Mouse (Mus musculus) embryonic fibroblast, embryonic 13.5 days (primary cell): ENCODE data around the gene Trappc10. TPM values are rescaled to one million over a fixed set of nuclear protein-coding genes. Genes with fewer than 3 reads are reported as not detected.

Source experiments
- H3K27ac ChIP-seq: 2 replicates; pipeline ENCODE4 v1.5.1; 2012; ENCODE audit warnings: low read length, control low read depth, inconsistent platforms; ENCODE audit not compliant: insufficient read depth
- H3K4me1 ChIP-seq: 2 replicates; pipeline ENCODE4 v1.6.1; 2011; ENCODE audit warnings: low read length; ENCODE audit not compliant: control insufficient read depth, insufficient read depth
- H3K4me3 ChIP-seq: 2 replicates; pipeline ENCODE4 v1.5.1; 2011; ENCODE audit warnings: mild to moderate bottlenecking, control low read depth, low read length; ENCODE audit not compliant: insufficient read depth
- CTCF ChIP-seq: IDR thresholded peaks from 2 replicates; pipeline ENCODE4 v1.5.1; 2011; ENCODE audit warnings: mild to moderate bottlenecking, control low read depth, low read length, moderate library complexity, borderline replicate concordance; ENCODE audit not compliant: insufficient read depth
- POLR2A ChIP-seq: IDR thresholded peaks from 2 replicates; pipeline ENCODE4 v1.6.1; 2011; ENCODE audit warnings: low read depth, mild to moderate bottlenecking, control low read depth, low read length, moderate library complexity
- polyA plus RNA-seq: library from polyadenylated mRNA; stranded (reverse); fragments of >200 nt; gene quantifications from 2 replicates; pipeline ENCODE4 v1.2.4, GENCODE M21; 2011; ENCODE audit warnings: low read depth; ENCODE audit not compliant: missing spikeins, insufficient read length

Trappc10 gene
- polyA plus RNA-seq, 1 experiment = 31.0 TPM

GRCm38 (mm10) chr10:78148834-78149766 is 95.3 kb downstream of the Trappc10 start:
- no peak overlapping the region for H3K27ac ChIP-seq
- TF ChIP-seq POLR2A = no peak
- no peak for TF ChIP-seq CTCF
- H3K4me3 ChIP-seq = no peak overlapping the region
- H3K4me1 ChIP-seq = no peaks in the 10 kb centered on the region

GRCm38 (mm10) chr10:78147908-78148441 is 96.5 kb downstream of the Trappc10 start:
- no peak overlapping the region for H3K27ac ChIP-seq
- no peak overlapping the region for H3K4me3 ChIP-seq
- no peaks in the 10 kb centered on the region for H3K4me1 ChIP-seq
- TF ChIP-seq POLR2A (no peak), CTCF (no peak)

- Histone ChIP-seq H3K27ac (no peak overlapping the region), H3K4me1 (no peaks in the 10 kb centered on the region), H3K4me3 (no peak overlapping the region)
- TF ChIP-seq POLR2A (no peak), CTCF (no peak)
These were observed 100.5 kb downstream of the Trappc10 start for GRCm38 (mm10) chr10:78143727-78144505.

GRCm38 (mm10) chr10:78140843-78141242 is 103.6 kb downstream of the Trappc10 start:
- TF ChIP-seq CTCF = no peak
- no peak for TF ChIP-seq POLR2A
- no peak overlapping the region for H3K27ac ChIP-seq
- no peaks in the 10 kb centered on the region for H3K4me1 ChIP-seq
- no peak overlapping the region for H3K4me3 ChIP-seq

GRCm38 (mm10) chr10:78140251-78140600 is 104.2 kb downstream of the Trappc10 start:
- H3K4me1 ChIP-seq = no peaks in the 10 kb centered on the region
- no peak for TF ChIP-seq CTCF
- TF ChIP-seq POLR2A = no peak
- no peak overlapping the region for H3K27ac ChIP-seq
- H3K4me3 ChIP-seq = no peak overlapping the region

GRCm38 (mm10) chr10:78139572-78140250 is 104.7 kb downstream of the Trappc10 start:
- TF ChIP-seq POLR2A (no peak), CTCF (no peak)
- no peaks in the 10 kb centered on the region for H3K4me1 ChIP-seq
- no peak overlapping the region for H3K4me3 ChIP-seq
- no peak overlapping the region for H3K27ac ChIP-seq

GRCm38 (mm10) chr10:78138812-78139523 is 105.5 kb downstream of the Trappc10 start:
- no peak for TF ChIP-seq POLR2A
- no peak for TF ChIP-seq CTCF
- H3K4me1 ChIP-seq = no peaks in the 10 kb centered on the region
- no peak overlapping the region for H3K27ac ChIP-seq
- no peak overlapping the region for H3K4me3 ChIP-seq

GRCm38 (mm10) chr10:78137191-78137590 is 107.2 kb downstream of the Trappc10 start:
- Histone ChIP-seq H3K4me1 (no peaks in the 10 kb centered on the region), H3K4me3 (no peak overlapping the region), H3K27ac (no peak overlapping the region)
- no peak for TF ChIP-seq CTCF
- no peak for TF ChIP-seq POLR2A

Other genes starting within 250 kb of the Trappc10 start
- gene Pfkl, start 234.6 kb downstream of the Trappc10 start, polyA plus RNA-seq = 46.8 and 59.8 TPM in 2 replicates
- gene Dnmt3l, start 202.7 kb downstream of the Trappc10 start, polyA plus RNA-seq = 0.45 and 1.6 TPM in 2 replicates
- not detected in 2 replicates for gene Aire, start 201.0 kb downstream of the Trappc10 start, polyA plus RNA-seq
- 0.98 TPM in 1 of 2 replicates, not detected in the other for gene Icosl, start 175.3 kb downstream of the Trappc10 start, polyA plus RNA-seq
- 26.5 and 28.8 TPM in 2 replicates for gene D10Jhu81e, start 74.9 kb downstream of the Trappc10 start, polyA plus RNA-seq
- gene Pwp2, start 59.5 kb downstream of the Trappc10 start, polyA plus RNA-seq = 9.1 and 10.8 TPM in 2 replicates
- 43.7 and 45.4 TPM in 2 replicates for gene Agpat3, start 107.8 kb upstream of the Trappc10 start, polyA plus RNA-seq
- 130 and 139 TPM in 2 replicates for gene Rrp1, start 168.4 kb upstream of the Trappc10 start, polyA plus RNA-seq
- 386 and 437 TPM in 2 replicates for gene Cstb, start 181.0 kb upstream of the Trappc10 start, polyA plus RNA-seq
- gene Pdxk, start 220.3 kb upstream of the Trappc10 start, polyA plus RNA-seq = 8.4 and 12.4 TPM in 2 replicates